Mouse (Mus musculus) gastrocnemius, adult 8-10 months (tissue): ENCODE data around the gene Tead2. TPM values are rescaled to one million over a fixed set of nuclear protein-coding genes. Genes with fewer than 3 reads are reported as not detected.

Source experiments
- DNase-seq, 2 experiments: peaks; one replicate each; pipeline ENCODE4 v3.0.0; 2022; ENCODE audit warnings: low spot score in 2 of 2
- microRNA-seq: library from miRNA; unstranded; fragments of <30 nt; microRNA quantifications from one replicate; pipeline ENCODE4 v1.2.0, GENCODE M21; 2022
- total RNA-seq, 4 experiments: library from RNA; stranded (reverse); gene quantifications; 2 replicates each; pipeline ENCODE4 v1.2.4; 2022

The Tead2 gene
- total RNA-seq, 4 experiments from 2014 or later, result 0.77 to 3.1 (median 1.7) TPM

DNA sequence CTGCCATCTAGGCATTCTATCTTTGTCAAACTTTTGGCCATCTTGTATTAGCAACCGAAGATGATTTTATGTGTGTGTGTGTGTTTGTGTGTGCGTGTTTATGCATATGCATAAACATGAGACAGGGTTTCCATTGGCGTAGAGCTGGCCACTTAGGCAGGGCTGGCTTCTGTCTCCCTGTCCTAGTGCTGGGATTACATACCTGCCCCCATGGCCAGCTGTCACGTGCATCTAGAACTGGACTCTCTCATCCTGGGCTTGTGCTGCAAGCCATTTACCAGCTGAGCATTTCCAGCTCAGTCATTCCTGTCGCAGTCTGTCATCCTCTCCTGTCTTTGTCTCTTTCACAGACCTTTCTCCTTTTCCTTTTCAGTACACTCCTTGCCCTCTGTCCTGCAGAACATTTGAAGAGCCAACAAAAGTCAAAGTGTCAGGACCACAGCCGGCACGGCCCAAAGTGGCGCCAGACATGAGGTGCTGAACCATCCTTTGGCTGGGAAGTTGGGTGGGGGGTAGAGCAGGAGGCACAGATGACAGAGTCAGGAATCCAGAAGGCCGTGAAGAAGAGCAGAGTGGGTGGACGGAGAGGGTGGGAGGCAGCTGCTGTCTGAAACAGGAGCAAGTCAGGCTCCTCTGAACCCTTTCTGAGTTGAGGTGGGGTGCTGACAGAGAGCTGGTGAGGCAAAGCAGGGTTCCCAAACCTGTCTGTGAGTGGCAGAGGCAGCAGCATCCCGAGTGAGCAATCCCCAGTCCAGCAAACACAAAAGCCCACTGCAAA lies 41.7 kb downstream of the Tead2 start:
- DNase-seq, result no peak

GRCm38 (mm10) chr7:45259281-45259680 lies 43.7 kb downstream of the Tead2 start:
- DNase-seq, result no peak

DNA sequence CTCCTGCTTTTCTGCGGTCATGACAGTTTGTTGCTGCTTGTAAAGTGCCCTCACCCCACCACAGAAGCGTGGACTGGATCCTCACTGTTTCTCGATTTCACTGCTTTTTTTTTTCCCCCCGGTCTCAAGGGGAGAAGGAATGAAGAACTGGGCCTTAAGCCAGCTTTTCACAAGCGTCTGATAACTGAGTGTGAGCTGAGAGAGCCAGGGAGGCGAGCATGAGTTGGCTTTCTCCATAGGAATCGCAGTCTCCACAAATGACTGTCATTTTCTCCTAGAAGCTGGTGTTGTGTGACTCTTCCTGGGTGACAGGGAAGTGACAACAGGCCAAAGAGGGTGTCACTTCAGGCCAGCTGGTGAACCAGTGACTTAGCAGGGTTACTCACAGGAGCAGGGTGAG lies 46.7 kb downstream of the Tead2 start:
- DNase-seq, result no peak

GRCm38 (mm10) chr7:45263006-45263607 lies 47.6 kb downstream of the Tead2 start:
- no peak for DNase-seq

GRCm38 (mm10) chr7:45264348-45264747 lies 48.8 kb downstream of the Tead2 start:
- DNase-seq, result no peak

DNA sequence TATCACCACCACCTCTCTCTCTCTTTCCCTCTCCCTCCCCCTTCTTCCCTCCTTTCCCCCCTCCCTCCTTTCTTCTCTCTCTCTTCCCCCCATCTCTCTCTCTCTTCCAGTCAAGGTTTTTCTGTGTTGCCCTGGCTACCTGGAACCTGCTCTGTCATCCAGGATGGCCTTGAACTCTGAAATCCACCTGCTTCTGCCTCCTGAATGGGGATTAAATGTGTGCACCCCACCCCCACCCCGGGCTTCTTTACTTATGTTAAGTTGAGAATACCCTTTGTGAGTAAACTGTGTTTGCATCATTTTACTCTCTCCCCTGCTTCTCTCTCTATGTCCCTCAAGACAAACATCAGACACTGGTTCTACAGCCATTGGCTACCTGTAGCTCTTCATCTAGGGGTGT lies 50.0 kb downstream of the Tead2 start:
- no peak for DNase-seq

DNA sequence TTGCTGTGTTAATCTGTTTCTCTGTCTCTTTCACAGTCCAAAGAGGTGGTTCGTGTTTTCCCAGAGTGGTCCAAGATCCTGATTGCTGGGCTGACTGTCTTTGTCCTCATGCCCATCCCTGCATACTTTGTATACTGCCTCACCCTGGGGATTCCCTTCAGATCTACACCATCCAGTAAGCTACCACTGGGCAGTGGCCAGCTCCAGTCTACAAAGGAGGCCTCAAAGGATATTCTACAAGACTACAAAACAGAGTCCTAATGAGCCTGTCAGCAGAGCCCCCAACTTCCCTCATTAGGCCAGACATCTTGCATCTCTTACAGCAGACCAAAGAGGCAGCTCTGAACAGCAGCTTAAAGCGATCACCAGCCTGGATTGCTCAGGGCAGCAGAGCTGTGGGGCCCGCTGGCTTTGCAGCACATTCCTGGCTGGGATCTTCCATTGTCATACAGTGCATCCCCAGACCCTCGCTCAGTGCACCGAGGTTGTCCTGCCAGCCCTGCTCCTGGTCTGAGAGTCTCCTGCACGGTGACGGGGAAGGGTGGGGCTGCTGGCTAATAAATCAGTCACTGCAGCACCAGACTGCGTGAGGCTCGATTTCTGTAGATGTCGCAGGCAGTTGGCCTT lies 57.3 kb downstream of the Tead2 start:
- no peak for DNase-seq

GRCm38 (mm10) chr7:45273672-45274071 lies 58.1 kb downstream of the Tead2 start:
- DNase-seq, result no peak

DNA sequence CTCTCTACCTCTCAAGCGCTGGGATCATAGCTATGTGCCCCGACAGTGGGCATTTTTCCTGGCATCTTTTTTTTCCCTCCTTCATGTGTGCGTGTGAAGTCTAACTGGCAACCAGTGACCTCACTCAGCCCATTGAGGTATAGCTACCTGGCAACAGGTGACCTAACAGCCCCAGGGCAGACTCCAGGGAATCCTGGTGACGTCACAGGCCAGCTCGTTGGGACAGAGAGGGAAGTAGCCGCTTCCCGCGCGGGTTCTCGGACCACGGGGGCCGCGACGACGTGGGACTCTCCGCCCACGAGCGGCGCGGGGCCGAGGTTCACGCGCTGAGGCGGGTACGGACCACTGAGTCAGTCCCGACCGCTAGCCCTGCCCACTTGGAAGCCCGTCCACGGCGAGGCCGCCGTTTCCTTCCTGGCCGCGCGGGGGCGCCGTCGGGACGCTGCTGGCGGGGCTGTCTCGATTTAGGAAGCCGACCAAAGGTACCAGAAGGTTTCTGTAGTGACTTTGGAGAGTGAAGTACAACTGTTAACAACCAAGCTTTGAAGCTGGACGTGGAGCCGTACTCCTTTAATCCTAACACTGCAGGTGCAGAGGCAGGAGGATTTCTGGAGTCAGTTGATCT lies 61.7 kb downstream of the Tead2 start, which contains the start of gene Slc6a21:
Gene Slc6a21 (plus strand): TSS at position 378 of the 625 bp plus-strand sequence.
- peak; percentile 72 to 77 for DNase-seq

Small RNA genes within 50 kb of the gene (microRNA-seq; reads per million reads assigned to microRNA genes)
- gene Mir7055, result not detected

Other genes with a start within 250 kb of the Tead2 start
- 1 to 10 TPM in 1 of 4 experiments, under 1 TPM in 3; 0.61 to 1.3 (median 0.71) TPM for gene Cpt1c, start 240.9 kb upstream of the Tead2 start, total RNA-seq
- 100 to 1,000 TPM; 144 to 162 (median 152) TPM for gene Prmt1, start 229.2 kb upstream of the Tead2 start, total RNA-seq
- 10 to 100 TPM; 13.5 to 22.2 (median 17.9) TPM for gene Irf3, start 218.1 kb upstream of the Tead2 start, total RNA-seq
- 10 to 100 TPM in 1 of 4 experiments, 1 to 10 TPM in 3; 8.2 to 13.0 (median 9.4) TPM for gene Bcl2l12, start 217.0 kb upstream of the Tead2 start, total RNA-seq
- gene Scaf1, start 199.4 kb upstream of the Tead2 start, total RNA-seq, result 10 to 100 TPM; 43.2 to 50.7 (median 48.4) TPM
- 10 to 100 TPM; 20.1 to 25.7 (median 21.3) TPM for gene Rras, start 197.8 kb upstream of the Tead2 start, total RNA-seq
- gene Prr12, start 162.9 kb upstream of the Tead2 start, total RNA-seq, result 10 to 100 TPM; 15.3 to 17.5 (median 15.9) TPM
- 10 to 100 TPM; 24.5 to 31.0 (median 28.2) TPM for gene Nosip, start 153.3 kb upstream of the Tead2 start, total RNA-seq
- 10 to 100 TPM in 2 of 4 experiments, 1 to 10 TPM in 2; 7.2 to 13.3 (median 10.6) TPM for gene Prrg2, start 153.1 kb upstream of the Tead2 start, total RNA-seq
- 10 to 100 TPM in 1 of 4 experiments, 1 to 10 TPM in 3; 4.1 to 10.2 (median 7.5) TPM for gene Rcn3, start 123.5 kb upstream of the Tead2 start, total RNA-seq
- gene Fcgrt, start 111.9 kb upstream of the Tead2 start, total RNA-seq, result 10 to 100 TPM; 23.8 to 37.0 (median 30.0) TPM
- 100 to 1,000 TPM; 471 to 554 (median 519) TPM for gene Rps11, start 91.3 kb upstream of the Tead2 start, total RNA-seq
- gene Rpl13a, start 87.0 kb upstream of the Tead2 start, total RNA-seq, result 100 to 1,000 TPM; 647 to 843 (median 690) TPM
- gene Gm45713, start 79.5 kb upstream of the Tead2 start, total RNA-seq, result not detected
- gene Flt3l, start 79.3 kb upstream of the Tead2 start, total RNA-seq, result 1 to 10 TPM in 3 of 4 experiments, under 1 TPM in 1; 0.94 to 2.7 (median 2.3) TPM
- gene Pih1d1, start 61.5 kb upstream of the Tead2 start, total RNA-seq, result 10 to 100 TPM; 34.6 to 42.1 (median 38.3) TPM
- 10 to 100 TPM; 10.4 to 16.9 (median 13.7) TPM for gene Aldh16a1, start 61.2 kb upstream of the Tead2 start, total RNA-seq
- under 1 TPM; 0.21 to 0.39 (median 0.31) TPM for gene Slc17a7, start 51.8 kb upstream of the Tead2 start, total RNA-seq
- not detected for gene Gfy, start 36.2 kb upstream of the Tead2 start, total RNA-seq
- gene Pth2, start 34.8 kb upstream of the Tead2 start, total RNA-seq, result not detected
- under 1 TPM in 1 of 4 experiments, not detected in 3; 0.25 TPM for gene Ccdc155, start 10.9 kb upstream of the Tead2 start, total RNA-seq
- not detected for gene Dkkl1, start 3.6 kb upstream of the Tead2 start, total RNA-seq
- gene Cd37, start 23.4 kb downstream of the Tead2 start, total RNA-seq, result 1 to 10 TPM in 3 of 4 experiments, under 1 TPM in 1; 0.15 to 2.0 (median 1.2) TPM
- gene Slc6a16, start 25.3 kb downstream of the Tead2 start, total RNA-seq, result not detected
- gene Slc6a21, start 61.8 kb downstream of the Tead2 start, total RNA-seq, result not detected
- 10 to 100 TPM; 30.7 to 35.6 (median 32.0) TPM for gene Trpm4, start 118.0 kb downstream of the Tead2 start, total RNA-seq
- gene Hrc, start 119.5 kb downstream of the Tead2 start, total RNA-seq, result 100 to 1,000 TPM; 700 to 858 (median 833) TPM
- under 1 TPM in 3 of 4 experiments, not detected in 1; 0.07 to 0.24 (median 0.09) TPM for gene Ppfia3, start 151.3 kb downstream of the Tead2 start, total RNA-seq
- not detected for gene Lin7b, start 154.8 kb downstream of the Tead2 start, total RNA-seq
- gene Snrnp70, start 180.0 kb downstream of the Tead2 start, total RNA-seq, result 10 to 100 TPM; 45.4 to 74.5 (median 59.9) TPM
- gene Kcna7, start 189.9 kb downstream of the Tead2 start, total RNA-seq, result 10 to 100 TPM; 78.8 to 94.6 (median 88.3) TPM
- gene Ntf5, start 197.9 kb downstream of the Tead2 start, total RNA-seq, result 1 to 10 TPM; 3.7 to 4.9 (median 4.3) TPM
- gene Lhb, start 205.1 kb downstream of the Tead2 start, total RNA-seq, result under 1 TPM in 2 of 4 experiments, not detected in 2; 0.46 to 0.61 TPM
- 100 to 1,000 TPM; 265 to 308 (median 299) TPM for gene Gys1, start 219.1 kb downstream of the Tead2 start, total RNA-seq
- gene Ruvbl2, start 222.3 kb downstream of the Tead2 start, total RNA-seq, result 10 to 100 TPM; 22.4 to 28.6 (median 24.0) TPM
- gene Ftl1, start 244.1 kb downstream of the Tead2 start, total RNA-seq, result 100 to 1,000 TPM in 3 of 4 experiments, 10 to 100 TPM in 1; 83.2 to 132 (median 121) TPM